Mouse (Mus musculus) embryo, embryonic 9.5 days (tissue): ENCODE data around the gene Hist1h1b.

Experiments used
- DNase-seq: peaks from one replicate; pipeline ENCODE4 v3.0.0-alpha.2; 2017; ENCODE audit errors: extremely low spot score

Gene Hist1h1b

GRCm38 (mm10) chr13:21733466-21733865 lies 47.0 kb downstream of the Hist1h1b start:
- peak; percentile 65 for DNase-seq
